Mouse (Mus musculus): ENCODE data around the gene Zdbf2. TPM values are rescaled to one million over a fixed set of nuclear protein-coding genes. Genes with fewer than 3 reads are reported as not detected.
"Not testable (repeated sequence)": the region's sequence is repeated elsewhere in the genome, so short reads cannot be mapped to it uniquely, and the experiment has no call there.

Gene Zdbf2
- total RNA-seq, 2 experiments from 2014 or later: not detected

DNA sequence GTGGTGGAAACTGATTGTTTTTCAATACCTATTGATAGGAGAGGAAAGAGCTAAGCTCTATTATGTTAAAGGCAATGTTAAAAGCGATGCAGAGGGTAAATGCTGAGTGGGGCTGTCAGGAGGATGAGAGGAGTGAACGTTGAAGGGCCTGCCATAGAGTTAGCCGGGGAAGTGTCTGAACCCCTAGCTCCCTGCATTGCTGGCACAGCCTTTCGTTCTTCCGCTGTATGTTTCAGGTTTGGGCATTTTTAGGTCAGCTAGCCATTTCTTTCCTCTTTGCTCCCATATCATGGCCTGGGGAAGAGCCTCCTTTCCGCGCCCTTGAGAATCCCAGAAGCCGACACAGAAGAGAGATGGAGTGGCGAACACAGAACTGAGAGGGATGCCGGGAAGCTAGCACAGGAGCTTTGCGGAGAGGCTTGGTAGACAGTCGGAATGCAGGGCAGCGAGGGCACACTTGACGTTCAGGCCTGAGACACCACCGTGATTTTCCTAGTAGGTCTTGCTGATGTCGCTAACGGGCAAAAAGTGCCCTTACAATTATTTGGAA, 11.9 kb upstream of the Zdbf2 start:
- ATAC-seq (replicated peaks; ENCODE audit: poor library complexity): no peak

DNA sequence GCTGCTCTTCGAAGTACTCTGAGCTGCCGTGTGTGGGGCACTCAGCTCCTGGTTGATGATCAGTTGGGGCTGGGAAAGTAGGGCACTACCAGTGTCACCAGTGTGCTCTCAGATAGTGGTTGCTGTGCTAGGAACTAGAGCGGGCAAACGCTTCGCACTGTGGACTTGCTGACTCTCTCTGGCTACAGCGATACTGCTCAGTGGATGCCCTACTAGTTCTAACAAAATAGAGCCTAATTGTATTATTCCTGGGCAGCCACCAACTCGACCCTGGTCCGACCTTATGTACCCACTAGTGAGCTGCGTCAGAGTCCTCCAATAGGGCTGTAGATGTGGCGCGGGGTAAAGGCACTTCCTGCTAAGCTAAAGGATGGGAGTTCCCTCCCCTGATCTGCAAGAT, 9.4 kb upstream of the Zdbf2 start:
- no peak for ATAC-seq (replicated peaks; ENCODE audit: poor library complexity)

DNA sequence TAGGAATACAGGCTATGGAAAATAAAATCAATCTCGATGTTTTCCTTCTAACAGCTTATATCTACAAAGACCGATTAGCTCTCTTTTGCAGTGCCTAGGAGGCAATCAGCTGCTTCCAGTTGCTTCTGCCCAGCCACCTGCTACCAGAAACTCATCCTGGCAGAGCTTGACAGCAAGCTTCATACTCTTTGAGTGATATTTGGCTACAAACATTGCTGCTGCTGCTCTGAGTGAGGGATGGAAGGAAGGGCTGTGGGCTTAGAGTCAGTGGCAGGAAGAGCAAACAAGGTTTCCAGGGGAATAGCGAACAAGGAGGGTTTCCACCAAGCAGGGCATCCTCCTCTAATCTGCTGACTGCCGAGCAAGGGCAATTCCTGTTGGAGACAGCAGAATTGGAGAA, 7.6 kb upstream of the Zdbf2 start:
- no peak for ATAC-seq (replicated peaks; ENCODE audit: poor library complexity)

DNA sequence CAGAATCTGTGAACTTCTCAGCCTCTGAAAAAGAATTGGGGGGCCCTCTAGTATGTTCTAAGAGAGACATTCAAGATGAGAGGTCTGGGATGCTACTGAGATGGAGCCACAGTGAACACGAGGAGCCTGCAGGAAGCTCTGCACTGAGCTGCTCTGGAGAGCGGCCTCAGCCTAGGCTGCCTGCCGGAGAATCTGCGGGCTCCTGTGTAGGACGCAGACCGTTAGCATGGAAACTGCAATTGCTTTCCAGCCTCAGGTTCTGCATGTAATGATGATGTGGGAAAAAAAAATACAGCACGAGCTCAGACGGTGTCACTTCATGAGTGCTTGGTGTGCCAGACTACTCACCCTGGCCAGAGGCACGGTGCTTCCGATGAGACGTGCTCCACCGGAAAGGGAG, 6.9 kb upstream of the Zdbf2 start:
- ATAC-seq (replicated peaks; ENCODE audit: poor library complexity): no peak

DNA sequence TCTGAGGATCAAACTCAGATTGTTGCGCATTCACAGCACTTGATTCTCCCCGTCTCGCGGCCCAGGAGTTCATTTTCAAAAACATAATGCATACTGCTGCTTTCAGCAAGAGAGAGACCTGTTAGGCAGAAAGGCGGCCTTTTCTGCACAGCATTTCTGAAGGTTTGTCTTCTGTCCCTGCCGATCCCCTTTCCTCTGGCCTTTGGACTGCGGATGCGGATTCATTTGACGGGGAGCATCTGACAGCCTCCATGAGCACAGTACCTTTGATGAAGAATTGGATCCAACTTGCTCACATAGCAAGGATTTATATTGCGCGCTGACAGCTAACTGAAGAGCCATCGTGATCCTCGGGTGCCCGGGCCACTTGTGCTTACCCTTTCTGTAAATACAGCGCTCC, 6.3 kb upstream of the Zdbf2 start:
- ATAC-seq (replicated peaks; ENCODE audit: poor library complexity): no peak

DNA sequence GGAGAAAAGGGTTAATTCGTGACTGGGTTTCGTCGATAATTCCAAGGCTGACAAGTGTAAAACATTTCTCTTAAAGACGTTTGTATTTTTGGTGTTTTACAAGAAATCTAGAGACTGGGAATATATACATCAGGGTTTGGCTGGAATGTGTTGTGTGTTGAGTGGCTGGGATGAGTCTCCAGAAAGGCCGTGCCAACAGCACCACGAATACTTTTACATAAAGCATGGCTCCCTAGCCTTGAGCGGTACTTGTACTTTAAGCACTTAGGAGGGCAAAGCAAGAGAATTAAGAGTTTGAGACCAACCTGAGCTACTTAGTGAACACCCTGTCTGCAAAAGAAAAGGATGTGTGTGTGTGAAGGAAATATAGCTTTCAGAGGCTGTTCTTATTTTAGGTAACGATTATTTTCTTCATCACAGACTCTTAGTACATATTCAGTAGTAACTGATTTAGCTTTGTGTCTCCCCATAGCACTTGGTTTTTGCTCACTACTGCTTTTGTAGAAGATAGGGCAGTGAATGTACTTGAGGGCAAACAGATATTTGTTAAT, 865 bp upstream of the Zdbf2 start:
- ATAC-seq (replicated peaks; ENCODE audit: poor library complexity): no peak

DNA sequence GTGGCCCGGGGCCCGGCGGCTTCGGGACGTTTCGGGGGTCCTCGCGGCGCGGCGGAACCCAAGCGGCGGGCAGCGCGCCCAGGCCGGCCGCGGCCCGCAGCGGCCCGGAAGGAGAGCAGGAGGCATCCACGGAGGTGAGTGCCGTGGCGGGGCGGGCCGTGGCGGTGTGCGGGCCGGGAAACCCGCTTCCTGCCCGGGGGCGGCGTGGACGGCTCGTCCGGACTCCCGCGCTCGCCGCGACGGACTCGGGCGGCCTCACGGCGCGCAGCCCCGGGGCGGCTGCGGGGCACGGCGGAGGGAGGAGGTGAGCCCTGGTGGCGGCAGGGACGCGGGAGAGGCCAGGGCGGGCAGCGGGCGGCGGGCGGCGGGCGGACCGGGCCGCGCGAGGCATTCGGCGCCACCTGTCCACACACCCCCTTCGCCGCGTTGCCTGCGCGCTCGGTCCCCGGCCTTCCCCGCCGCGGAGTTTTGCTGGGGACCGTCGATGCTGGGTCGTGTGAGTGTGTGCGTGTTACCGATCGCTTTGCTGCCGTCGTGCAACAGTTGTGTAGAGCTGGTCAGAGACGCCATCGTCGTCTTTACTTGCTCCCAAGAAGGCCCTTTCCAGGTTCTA, 380 bp downstream of the Zdbf2 start:
- no peak for ATAC-seq (replicated peaks; ENCODE audit: poor library complexity)

DNA sequence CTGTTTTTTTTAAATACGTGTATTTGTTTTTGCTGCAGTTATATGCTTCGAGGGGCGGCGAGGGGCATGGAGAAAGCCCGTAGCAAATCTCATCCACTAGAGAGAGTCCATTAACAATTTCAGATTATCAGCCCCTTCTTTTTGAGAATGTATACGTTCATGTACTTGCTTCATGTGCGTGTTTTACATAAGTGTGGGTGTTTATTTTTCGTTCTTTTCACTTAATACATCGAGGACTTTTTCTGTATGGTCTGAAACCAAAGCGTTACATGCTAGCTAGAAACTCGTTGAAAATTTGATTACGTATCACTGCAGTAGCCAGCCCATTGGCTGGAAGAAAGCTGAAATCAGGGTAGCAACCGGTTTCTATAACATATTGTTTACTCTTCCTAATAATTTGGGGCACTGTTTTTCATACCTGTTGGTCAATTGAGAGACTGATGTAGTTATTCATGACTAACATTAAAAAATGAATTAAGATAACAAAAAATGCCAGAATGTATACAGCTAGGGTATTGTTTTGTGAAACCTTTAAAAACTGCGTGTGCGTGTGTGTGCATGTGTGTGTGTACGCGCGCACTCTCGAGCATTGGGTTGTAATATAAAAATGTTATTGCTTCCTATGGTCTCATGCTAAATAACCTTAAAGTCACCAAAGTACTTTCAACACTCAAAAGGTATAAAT, 1.1 kb downstream of the Zdbf2 start:
- ATAC-seq (replicated peaks; ENCODE audit: poor library complexity): no peak

DNA sequence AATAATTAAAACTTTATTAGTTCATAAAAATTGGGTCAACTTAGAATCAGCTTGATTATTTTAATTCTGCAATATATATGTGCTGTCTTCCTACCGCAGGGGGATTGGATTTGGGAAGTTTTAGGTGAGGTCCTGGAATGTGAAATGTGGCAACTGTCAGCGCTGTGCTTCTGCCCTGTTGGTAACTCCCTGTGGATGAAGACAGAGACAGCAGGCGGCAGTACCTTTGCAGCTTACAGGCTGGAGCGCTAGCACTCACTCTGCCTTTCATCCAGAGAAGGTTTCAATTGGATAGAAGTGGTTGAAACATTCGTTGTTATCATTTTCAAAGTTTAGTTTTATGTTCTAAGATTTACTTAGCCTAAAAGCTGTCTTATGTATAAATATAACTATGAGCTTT, 5.0 kb downstream of the Zdbf2 start:
- ATAC-seq (replicated peaks; ENCODE audit: poor library complexity): no peak

DNA sequence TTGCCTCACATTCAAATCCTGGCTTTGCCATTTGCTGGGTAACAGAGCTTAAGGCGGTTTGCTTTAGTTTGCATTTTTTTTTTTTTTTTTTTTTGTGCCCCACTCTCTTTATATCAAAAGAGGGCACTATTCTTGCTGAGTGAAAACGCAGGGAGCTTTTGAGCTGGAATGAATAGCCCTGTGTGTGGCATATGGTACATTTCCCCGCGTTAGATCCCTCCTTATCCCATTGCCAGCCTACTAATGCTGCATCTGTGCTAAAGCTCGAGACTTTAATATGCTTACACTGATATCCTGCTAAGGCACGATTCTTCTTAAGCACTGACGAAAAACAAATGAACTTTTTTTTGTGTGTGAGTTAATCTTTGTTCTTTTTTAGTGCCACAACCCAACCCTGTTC, 20.9 kb downstream of the Zdbf2 start:
- no peak for ATAC-seq (replicated peaks; ENCODE audit: poor library complexity)

DNA sequence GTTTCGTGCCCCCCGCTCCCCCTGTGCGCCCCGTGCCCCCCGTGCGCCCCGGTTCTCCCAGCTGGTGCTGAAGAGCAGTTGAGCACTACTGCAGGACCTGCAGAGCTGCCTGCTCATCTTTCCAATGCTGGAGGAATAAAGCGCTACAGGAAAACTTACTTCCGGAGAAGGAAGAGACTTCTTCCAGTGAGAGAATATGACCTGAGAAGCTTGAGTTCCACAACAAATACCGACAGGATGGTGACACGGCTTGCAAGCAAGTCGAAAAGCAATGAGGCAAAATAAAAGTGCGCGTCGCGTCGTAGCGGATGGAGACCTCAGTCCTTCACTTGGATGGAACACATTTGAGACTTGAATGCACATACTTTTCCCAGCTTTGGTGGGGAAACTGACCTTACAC, 36.6 kb downstream of the Zdbf2 start:
- ATAC-seq (replicated peaks; ENCODE audit: poor library complexity): no peak

DNA sequence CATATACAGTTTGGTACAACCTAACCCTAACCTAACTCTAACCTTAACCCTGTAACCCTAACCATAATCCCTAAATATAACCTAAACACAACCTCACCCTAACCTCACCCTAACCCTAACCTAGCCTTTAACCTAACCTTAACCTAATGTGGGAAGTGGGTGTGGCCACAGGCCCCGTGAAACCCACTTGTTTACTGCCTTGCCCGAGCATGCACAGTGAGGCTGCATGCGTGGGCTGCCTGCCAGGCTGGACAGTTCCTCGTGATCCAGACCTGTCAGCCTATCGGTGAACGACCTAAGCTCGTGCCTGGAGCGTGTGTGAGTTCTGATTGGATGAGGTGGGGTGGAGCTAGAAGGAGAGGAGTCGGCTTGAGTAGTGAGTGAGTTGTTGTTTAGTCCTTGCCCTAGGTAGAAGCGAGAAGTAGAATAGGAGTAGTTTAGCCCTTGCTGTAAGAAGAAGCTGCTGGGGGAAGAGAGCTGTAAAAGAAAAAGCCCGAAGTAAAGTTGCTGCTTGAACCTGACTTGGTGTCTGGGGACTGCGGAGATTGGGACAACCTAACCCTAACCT, 50.6 kb downstream of the Zdbf2 start:
- ATAC-seq (replicated peaks; ENCODE audit: poor library complexity): not testable (repeated sequence)

Other genes with a start within 250 kb of the Zdbf2 start
- gene Ino80d, start 158.6 kb upstream of the Zdbf2 start, total RNA-seq (2015): 59.3 and 66.1 TPM in 2 replicates
- 19.9 and 23.9 TPM in 2 replicates for gene Ino80d, start 158.6 kb upstream of the Zdbf2 start, total RNA-seq (2017)
- 1,640 and 1,755 TPM in 2 replicates for gene Eef1b2, start 96.4 kb upstream of the Zdbf2 start, total RNA-seq (2015)
- 3,229 and 3,450 TPM in 2 replicates for gene Eef1b2, start 96.4 kb upstream of the Zdbf2 start, total RNA-seq (2017)
- 135 and 150 TPM in 2 replicates for gene Ndufs1, start 96.4 kb upstream of the Zdbf2 start, total RNA-seq (2015)
- gene Ndufs1, start 96.4 kb upstream of the Zdbf2 start, total RNA-seq (2017): 147 and 172 TPM in 2 replicates
- not detected in 2 replicates for gene Gpr1, start 58.7 kb upstream of the Zdbf2 start, total RNA-seq (2015)
- gene Gpr1, start 58.7 kb upstream of the Zdbf2 start, total RNA-seq (2017): not detected in 2 replicates
- gene Adam23, start 172.6 kb downstream of the Zdbf2 start, total RNA-seq (2015): not detected in 2 replicates
- gene Adam23, start 172.6 kb downstream of the Zdbf2 start, total RNA-seq (2017): 0.37 TPM in 1 of 2 replicates, not detected in the other